Mouse (Mus musculus) olfactory bulb, adult 2 months (tissue): Measurements from ENCODE around the gene Galntl6.

Experiments
- CTCF ChIP-seq: fragments of 200-500 bp; IDR thresholded peaks from 2 replicates; pipeline ENCODE4 v1.5.1; 2012; ENCODE audit warnings: low read depth, mild to moderate bottlenecking, low read length, moderate library complexity; ENCODE audit not compliant: insufficient read depth
- POLR2A ChIP-seq: fragments of 200-500 bp; IDR thresholded peaks from 2 replicates; pipeline ENCODE4 v1.6.1; 2012; ENCODE audit warnings: mild to moderate bottlenecking, low read depth, low read length, moderate library complexity; ENCODE audit not compliant: insufficient read depth

DNA sequence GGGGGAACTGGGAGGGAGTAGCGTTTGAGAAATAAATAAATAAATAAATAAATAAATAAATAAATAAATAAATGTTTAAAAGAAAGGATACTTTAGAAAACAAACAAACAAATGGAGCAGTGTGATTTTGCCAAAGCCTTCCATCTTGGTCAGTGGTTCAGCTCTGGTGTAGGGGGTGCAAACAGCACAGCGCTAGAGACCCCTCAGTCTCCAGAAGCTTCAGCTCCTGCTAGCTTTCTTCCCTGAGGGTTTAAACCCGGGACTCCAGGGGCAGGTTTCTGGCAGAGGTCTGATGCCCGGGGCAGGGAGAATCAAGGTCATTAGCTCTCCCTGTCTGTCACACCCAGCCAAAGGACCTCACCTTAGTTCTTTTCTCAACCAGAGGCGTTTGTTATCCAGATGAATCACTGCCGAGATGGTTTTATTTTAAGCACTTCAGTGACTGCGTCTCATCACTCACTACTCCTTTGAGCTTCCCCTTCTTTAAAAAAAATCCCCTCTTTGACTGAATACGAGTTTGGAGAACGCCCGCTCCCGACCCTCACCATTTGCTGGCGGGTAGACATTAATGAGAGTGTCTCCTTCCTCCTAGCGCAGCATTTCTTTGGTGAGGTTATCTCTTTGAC is 1146.6 kb downstream of the Galntl6 start:
- TF ChIP-seq CTCF (no peak), POLR2A (no peak)
